Mouse (Mus musculus): ENCODE measurements around the gene Pitpnm2.

Gene Pitpnm2

GRCm38 (mm10) chr5:124184191-124184590 is 65.4 kb downstream of the Pitpnm2 start:
- in situ Hi-C loops (cut with MboI, MseI) = no loop called here

GRCm38 (mm10) chr5:124182642-124183041 is 66.9 kb downstream of the Pitpnm2 start:
- in situ Hi-C loops (cut with MboI, MseI) = no loop called here

- in situ Hi-C loops (cut with MboI, MseI) = no loop called here
Observed at GRCm38 (mm10) chr5:124182097-124182496, 67.5 kb downstream of the Pitpnm2 start.

GRCm38 (mm10) chr5:124180500-124181167 is 68.9 kb downstream of the Pitpnm2 start:
- in situ Hi-C loops (cut with MboI, MseI) = no loop called here

GRCm38 (mm10) chr5:124179411-124179810 is 70.1 kb downstream of the Pitpnm2 start:
- in situ Hi-C loops (cut with MboI, MseI) = no loop called here

- in situ Hi-C loops (cut with MboI, MseI) = no loop called here
Observed at GRCm38 (mm10) chr5:124176726-124177132, 72.8 kb downstream of the Pitpnm2 start.

- in situ Hi-C loops (cut with MboI, MseI) = no loop called here
Observed at GRCm38 (mm10) chr5:124175138-124175537, 74.4 kb downstream of the Pitpnm2 start.

GRCm38 (mm10) chr5:124173012-124173985 is 76.3 kb downstream of the Pitpnm2 start:
- in situ Hi-C loops (cut with MboI, MseI) = loop anchor here (25.0 kb wide), 1 partner anchor 564 kb away; the partner anchor contains the start of gene Dnah10

- in situ Hi-C loops (cut with MboI, MseI) = loop anchor here (25.0 kb wide), 1 partner anchor 565 kb away; the partner anchor contains the start of gene Dnah10
Observed at GRCm38 (mm10) chr5:124172246-124172645, 77.3 kb downstream of the Pitpnm2 start.

- in situ Hi-C loops (cut with MboI, MseI) = loop anchor here (25.0 kb wide), 1 partner anchor 566 kb away; the partner anchor contains the start of gene Dnah10
Observed at GRCm38 (mm10) chr5:124171781-124172180, 77.8 kb downstream of the Pitpnm2 start.

GRCm38 (mm10) chr5:124169224-124169621 is 80.3 kb downstream of the Pitpnm2 start:
- in situ Hi-C loops (cut with MboI, MseI) = loop anchor here (5.0 to 25.0 kb wide), 3 partner anchors 86 to 568 kb away; partner anchors contain the start of gene Dnah10

- in situ Hi-C loops (cut with MboI, MseI) = loop anchor here (5.0 to 25.0 kb wide), 3 partner anchors 86 to 569 kb away; partner anchors contain the start of gene Dnah10
Observed at GRCm38 (mm10) chr5:124168428-124169223, 80.9 kb downstream of the Pitpnm2 start.

GRCm38 (mm10) chr5:124167621-124168020 is 81.9 kb downstream of the Pitpnm2 start:
- in situ Hi-C loops (cut with MboI, MseI) = loop anchor here (5.0 to 25.0 kb wide), 3 partner anchors 87 to 570 kb away; partner anchors contain the start of gene Dnah10

- in situ Hi-C loops (cut with MboI, MseI) = loop anchor here (5.0 to 25.0 kb wide), 3 partner anchors 88 to 571 kb away; partner anchors contain the start of gene Dnah10
Observed at GRCm38 (mm10) chr5:124166741-124167140, 82.8 kb downstream of the Pitpnm2 start.

- in situ Hi-C loops (cut with MboI, MseI) = loop anchor here (5.0 to 25.0 kb wide), 3 partner anchors 89 to 571 kb away; partner anchors contain the start of gene Dnah10
Observed at GRCm38 (mm10) chr5:124165622-124166570, 83.7 kb downstream of the Pitpnm2 start.

- in situ Hi-C loops (cut with MboI, MseI) = loop anchor here (10.0 to 25.0 kb wide), 2 partner anchors 91 to 574 kb away; partner anchors contain the start of gene Dnah10
Observed at GRCm38 (mm10) chr5:124163445-124163844, 86.1 kb downstream of the Pitpnm2 start.

- in situ Hi-C loops (cut with MboI, MseI) = loop anchor here (10.0 to 25.0 kb wide), 2 partner anchors 92 to 575 kb away; partner anchors contain the start of gene Dnah10
Observed at GRCm38 (mm10) chr5:124162577-124162976, 87.0 kb downstream of the Pitpnm2 start.

- in situ Hi-C loops (cut with MboI, MseI) = loop anchor here (10.0 to 25.0 kb wide), 2 partner anchors 93 to 575 kb away; partner anchors contain the start of gene Dnah10
Observed at GRCm38 (mm10) chr5:124161831-124162230, 87.7 kb downstream of the Pitpnm2 start.

- in situ Hi-C loops (cut with MboI, MseI) = loop anchor here (25.0 kb wide), 1 partner anchor 578 kb away; the partner anchor contains the start of gene Dnah10
Observed at GRCm38 (mm10) chr5:124159453-124159852, 90.1 kb downstream of the Pitpnm2 start.
